Mouse (Mus musculus) testis, adult 2 months (tissue): ENCODE measurements around the gene Olfr1033.

Source experiments
- CTCF ChIP-seq: fragments of 200-500 bp; IDR thresholded peaks from 2 replicates; pipeline ENCODE4 v1.5.1; 2012; ENCODE audit warnings: low read depth, mild to moderate bottlenecking, inconsistent platforms, low read length, moderate library complexity; ENCODE audit not compliant: control insufficient read depth, insufficient read depth, insufficient replicate concordance
- POLR2A ChIP-seq: fragments of 200-500 bp; IDR thresholded peaks from 2 replicates; pipeline ENCODE4 v1.6.1; 2012; ENCODE audit warnings: low read depth, mild to moderate bottlenecking, inconsistent platforms, low read length, moderate library complexity; ENCODE audit not compliant: control insufficient read depth

GRCm38 (mm10) chr2:85990004-85990403 is 30.4 kb upstream of the Olfr1033 start, which contains the start of gene Olfr1031:
- no peak for TF ChIP-seq CTCF
- TF ChIP-seq POLR2A: no peak
